23 mouse cellular contexts compared by ENCODE assay signal in genomic region chr13:57628218-57628617, GRCm38 (mm10).
DNase-seq lines count a peak whose midpoint lies in the region; ATAC-seq and TF ChIP-seq lines count a peak whose summit lies in the region.
"Had no signal": no experiment of that assay in that cellular context is flagged by ENCODE, and none has a peak within 500 bp of the region (broad histone marks: within the 10 kb centered on the region; RNA-seq: fewer than 3 reads in every experiment).

No protein-coding gene starts in this region.

- H3K4me2 ChIP-seq in heart, embryonic 12.5 days: no peak overlapping the region
- H3K4me2 ChIP-seq in midbrain, embryonic 13.5 days (replicated peaks): no peak overlapping the region
- H3K4me2 ChIP-seq in liver, embryonic 14.5 days (ENCODE audit: low read depth): no peak overlapping the region
- H3K4me2 ChIP-seq: embryonic facial prominence, embryonic 13.5 days; forebrain, embryonic 12.5 days; hindbrain, embryonic 12.5 days had no signal

- no peaks in the 10 kb centered on the region for H3K4me1 ChIP-seq in heart, embryonic 12.5 days (replicated peaks)
- peaks cover 15% of the 10 kb centered on the region for H3K4me1 ChIP-seq in midbrain, embryonic 13.5 days (replicated peaks)
- H3K4me1 ChIP-seq in midbrain, embryonic 10.5 days: peaks cover 11% of the 10 kb centered on the region
- H3K4me1 ChIP-seq in liver, embryonic 14.5 days (replicated peaks; ENCODE audit: control insufficient read depth in 2 of 2, insufficient read depth in 2 of 2, low read length in 1 of 2): peaks cover 3 to 20% of the 10 kb centered on the region in 2 experiments; a peak in 3 of 4 replicates
- H3K4me1 ChIP-seq: hindbrain, embryonic 12.5 days had no signal

- no peak overlapping the region for H3K27ac ChIP-seq in heart, embryonic 12.5 days (ENCODE audit: poor library complexity, severe bottlenecking)
- H3K27ac ChIP-seq in midbrain, embryonic 13.5 days: 0 out of 2 replicates have a peak overlapping the region, but pooled peaks have one; percentile 2
- H3K27ac ChIP-seq in midbrain, embryonic 10.5 days (replicated peaks): no peak overlapping the region
- no peak overlapping the region for H3K27ac ChIP-seq in liver, embryonic 14.5 days
- H3K27ac ChIP-seq: embryonic facial prominence, embryonic 13.5 days; forebrain, embryonic 12.5 days; heart, adult 2 months; hindbrain, embryonic 12.5 days; limb, embryonic 10.5 days; macrophage had no signal

- no peaks in the 10 kb centered on the region for H3K9me3 ChIP-seq in heart, embryonic 12.5 days (replicated peaks)
- no peaks in the 10 kb centered on the region for H3K9me3 ChIP-seq in midbrain, embryonic 13.5 days
- H3K9me3 ChIP-seq in midbrain, embryonic 10.5 days (replicated peaks): no peaks in the 10 kb centered on the region
- H3K9me3 ChIP-seq in liver, embryonic 14.5 days (ENCODE audit: control insufficient read depth, low read length): no peaks in the 10 kb centered on the region
- H3K9me3 ChIP-seq: embryonic facial prominence, embryonic 13.5 days; forebrain, embryonic 12.5 days; hindbrain, embryonic 12.5 days; limb, embryonic 10.5 days had no signal

- peaks cover 7% of the 10 kb centered on the region; the same call in 1 of the 2 replicates for H3K27me3 ChIP-seq in heart, embryonic 12.5 days (replicated peaks)
- peaks cover 16% of the 10 kb centered on the region; the same call in 1 of the 2 replicates for H3K27me3 ChIP-seq in midbrain, embryonic 13.5 days
- H3K27me3 ChIP-seq in midbrain, embryonic 10.5 days (ENCODE audit: low read depth, poor library complexity, severe bottlenecking): no peaks in the 10 kb centered on the region
- H3K27me3 ChIP-seq in liver, embryonic 14.5 days (ENCODE audit: control insufficient read depth, insufficient read depth, low read length): no peaks in the 10 kb centered on the region
- H3K27me3 ChIP-seq: embryonic facial prominence, embryonic 13.5 days; forebrain, embryonic 12.5 days; hindbrain, embryonic 12.5 days had no signal

- no peak for TF ChIP-seq CTCF in liver, embryonic 14.5 days (IDR thresholded peaks at IDR 0.05; ENCODE audit: low read depth)

- 28% methylated on average over 8 of the region's 8 CpGs for WGBS in heart, embryonic 12.5 days
- 59% methylated on average over 8 of the region's 8 CpGs for WGBS in midbrain, embryonic 13.5 days
- WGBS in midbrain, embryonic 10.5 days: 71% methylated on average over 8 of the region's 8 CpGs
- 27% methylated on average over 8 of the region's 8 CpGs for WGBS in liver, embryonic 14.5 days (ENCODE audit: insufficient replicate concordance)

- peak; percentile 86 for ATAC-seq in heart, embryonic 12.5 days (ENCODE audit: insufficient number of reproducible peaks, low FRiP score)
- no peak for ATAC-seq in midbrain, embryonic 13.5 days
- ATAC-seq in liver, embryonic 14.5 days (ENCODE audit: insufficient read depth): peak; percentile 86
- ATAC-seq: lung, postnatal 0 days had no signal

- no peak overlapping the region for H3K4me3 ChIP-seq in heart, embryonic 12.5 days
- H3K4me3 ChIP-seq in midbrain, embryonic 13.5 days (replicated peaks): no peak overlapping the region
- no peak overlapping the region for H3K4me3 ChIP-seq in midbrain, embryonic 10.5 days
- H3K4me3 ChIP-seq in liver, embryonic 14.5 days (ENCODE audit: insufficient read depth in 1 of 2, low read depth in 2 of 2, low read length in 2 of 2): no peak overlapping the region
- H3K4me3 ChIP-seq: embryonic facial prominence, embryonic 13.5 days; erythroblast, embryonic 14.5 days; forebrain, embryonic 12.5 days; heart, adult 2 months; hindbrain, embryonic 12.5 days; limb, embryonic 10.5 days had no signal

- DNase-seq in heart, postnatal 4 days: no peak
- no peak for DNase-seq in midbrain, embryonic 10.5 days (ENCODE audit: low spot score)
- DNase-seq in liver, embryonic 14.5 days (ENCODE audit: low read depth in 3 of 3, low spot score in 3 of 3): peak; percentile 43 to 52 (median 50)
- no peak for DNase-seq in gastrocnemius, postnatal 4 days (ENCODE audit: low spot score in 2 of 2)
- no peak for DNase-seq in right cerebral cortex, postnatal 10 days (ENCODE audit: low spot score in 2 of 2)
- DNase-seq: adrenal gland, adult 2 months; cerebellum, adult 18-20 months; cerebellum, postnatal 14 days; gastrocnemius, postnatal 25 days; heart, adult 2 months; kidney, adult 2 months; kidney, postnatal 14 days; right cerebral cortex, postnatal 14 days; spleen, adult 18-20 months had no signal

- TF ChIP-seq EP300 in liver, embryonic 14.5 days (IDR thresholded peaks at IDR 0.05; ENCODE audit: low read depth): peak; percentile 81

- H3K9ac ChIP-seq in heart, embryonic 12.5 days: no peak overlapping the region
- no peak overlapping the region for H3K9ac ChIP-seq in midbrain, embryonic 13.5 days (replicated peaks)
- no peak overlapping the region for H3K9ac ChIP-seq in liver, embryonic 14.5 days (replicated peaks)
- H3K9ac ChIP-seq: embryonic facial prominence, embryonic 13.5 days; forebrain, embryonic 12.5 days; hindbrain, embryonic 12.5 days had no signal

- no peaks in the 10 kb centered on the region for H3K36me3 ChIP-seq in heart, embryonic 12.5 days
- no peaks in the 10 kb centered on the region for H3K36me3 ChIP-seq in midbrain, embryonic 13.5 days
- H3K36me3 ChIP-seq in midbrain, embryonic 10.5 days: no peaks in the 10 kb centered on the region
- no peaks in the 10 kb centered on the region for H3K36me3 ChIP-seq in liver, embryonic 14.5 days (replicated peaks; ENCODE audit: control insufficient read depth, insufficient read depth, low read depth)
- H3K36me3 ChIP-seq: embryonic facial prominence, embryonic 13.5 days; forebrain, embryonic 12.5 days; hindbrain, embryonic 12.5 days; limb, embryonic 10.5 days had no signal

Comparison
In these comparisons a context has a peak if more than half of its experiments do, and no peak if none do; other contexts are left out.
1. DNase-seq: peak in liver, embryonic 14.5 days (3 of 3); none in heart, postnatal 4 days (single experiment), midbrain, embryonic 10.5 days (single experiment), gastrocnemius, postnatal 4 days (0 of 2) and right cerebral cortex, postnatal 10 days (0 of 2).